Mouse (Mus musculus) frontal cortex, postnatal 36 days (tissue): ENCODE data around the gene Prdx2.

Experiments
- DNase-seq, 2 experiments: peaks; one replicate each; pipeline ENCODE4 v3.0.0; 2022; ENCODE audit warnings: low spot score in 2 of 2

Gene Prdx2

DNA sequence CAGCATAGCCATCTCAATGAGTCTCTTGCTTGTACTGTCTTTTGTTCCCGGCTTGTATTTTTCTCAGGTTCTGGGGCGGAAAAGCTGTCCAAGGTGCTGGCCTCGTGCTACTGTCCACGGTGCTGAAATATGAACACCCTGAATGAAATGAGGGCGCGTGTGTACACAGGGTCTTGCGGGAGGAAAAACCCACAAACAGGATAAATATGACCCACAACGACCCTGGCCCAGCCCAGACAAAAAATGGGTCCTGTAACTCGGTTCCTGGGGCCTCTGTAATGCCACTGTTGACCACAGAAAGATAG, 22.2 kb upstream of the Prdx2 start:
- no peak for DNase-seq

DNA sequence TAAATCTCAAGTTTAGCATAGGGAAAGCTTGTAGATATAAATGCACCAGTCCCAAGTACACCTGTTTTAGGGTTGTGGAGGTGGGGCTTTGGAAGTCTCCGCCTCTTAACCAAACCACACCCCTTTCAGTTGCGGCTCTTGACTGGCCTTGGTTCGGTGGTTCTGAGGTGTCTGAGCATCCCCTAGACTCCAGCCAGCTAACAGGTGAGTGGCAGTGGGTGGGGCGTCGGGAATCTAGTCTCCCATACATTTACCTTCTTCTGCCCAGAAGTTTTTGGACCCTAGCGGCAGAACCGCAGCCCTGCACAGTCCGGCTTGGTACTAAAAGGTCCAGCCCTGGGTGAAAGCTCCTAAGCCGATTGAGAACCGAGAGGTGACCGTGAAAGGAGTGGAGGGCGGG, 19.6 kb upstream of the Prdx2 start:
- no peak for DNase-seq

- no peak for DNase-seq
Measured at GRCm38 (mm10) chr8:84952612-84953255, 16.7 kb upstream of the Prdx2 start.

- peak; percentile 61 to 85 for DNase-seq
Measured at GRCm38 (mm10) chr8:84956768-84957167, 12.6 kb upstream of the Prdx2 start.

DNA sequence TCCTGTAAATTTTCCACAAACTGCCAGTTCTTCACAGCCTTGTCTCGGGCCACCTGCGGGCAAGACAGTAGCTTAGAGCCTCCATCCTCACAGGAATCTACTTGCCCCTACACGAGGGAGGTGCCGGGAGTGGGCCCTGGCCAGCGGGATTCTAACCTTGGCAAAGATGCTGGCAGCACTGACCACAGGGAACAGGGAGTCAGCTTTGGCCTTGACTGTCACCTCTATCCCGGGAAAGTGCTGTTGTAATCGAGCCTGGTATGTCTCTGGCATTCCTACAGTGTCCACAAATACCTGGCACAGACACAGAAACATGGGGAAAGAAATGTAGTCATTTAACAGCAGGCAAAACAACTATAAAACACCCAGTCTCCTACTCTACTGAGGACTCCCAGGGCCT, 9.6 kb upstream of the Prdx2 start:
- no peak for DNase-seq

GRCm38 (mm10) chr8:84963952-84964351, 5.4 kb upstream of the Prdx2 start:
- DNase-seq: no peak

- DNase-seq: peak; percentile 91 to 95
Measured at GRCm38 (mm10) chr8:84965731-84966291, 3.6 kb upstream of the Prdx2 start.

DNA sequence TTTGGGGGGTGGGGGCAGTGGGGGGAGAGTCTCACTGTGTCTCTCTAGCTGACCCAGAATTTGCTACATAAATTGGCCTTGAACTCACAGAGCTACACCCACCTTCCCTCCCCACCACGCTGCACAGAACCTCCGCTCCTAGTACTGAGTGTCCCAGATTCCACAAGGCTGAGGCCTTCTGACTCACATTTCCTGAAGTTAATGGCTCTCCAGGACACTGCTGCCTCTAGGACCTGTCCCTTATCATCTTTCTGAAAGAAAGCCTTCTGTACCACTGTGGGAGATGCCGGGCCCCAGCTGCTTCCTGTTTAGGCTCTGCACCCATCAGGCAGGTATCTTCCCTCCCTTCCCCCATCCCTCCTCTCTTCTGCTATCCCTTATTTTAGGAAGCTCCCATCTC, 2.8 kb upstream of the Prdx2 start:
- no peak for DNase-seq

- no peak for DNase-seq
Measured at GRCm38 (mm10) chr8:84967532-84968304, 1.7 kb upstream of the Prdx2 start.

GRCm38 (mm10) chr8:84968650-84969049, 737 bp upstream of the Prdx2 start:
- no peak for DNase-seq

GRCm38 (mm10) chr8:84970135-84970790, 876 bp downstream of the Prdx2 start:
- no peak for DNase-seq

DNA sequence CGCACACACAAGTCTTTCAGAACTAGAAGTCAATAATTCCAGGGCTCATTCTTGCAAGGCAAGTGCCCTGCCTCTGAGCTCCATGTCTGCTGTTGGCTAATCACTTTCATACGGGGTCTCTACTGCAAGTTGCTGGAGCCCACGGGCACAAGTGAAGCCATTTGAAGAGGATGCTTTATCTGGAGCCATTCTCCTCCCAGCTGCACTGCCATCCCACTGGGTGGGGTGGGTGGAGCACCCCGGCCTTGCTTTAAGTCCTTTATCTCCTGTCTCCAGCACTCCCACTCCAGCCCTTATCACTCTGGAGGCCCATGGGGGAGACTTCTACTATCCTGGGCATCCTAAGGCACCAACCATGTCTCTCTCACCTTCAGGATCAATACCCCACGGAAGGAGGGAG, 1.5 kb downstream of the Prdx2 start:
- no peak for DNase-seq

- no peak for DNase-seq
Measured at GRCm38 (mm10) chr8:84973079-84973478, 3.7 kb downstream of the Prdx2 start.

DNA sequence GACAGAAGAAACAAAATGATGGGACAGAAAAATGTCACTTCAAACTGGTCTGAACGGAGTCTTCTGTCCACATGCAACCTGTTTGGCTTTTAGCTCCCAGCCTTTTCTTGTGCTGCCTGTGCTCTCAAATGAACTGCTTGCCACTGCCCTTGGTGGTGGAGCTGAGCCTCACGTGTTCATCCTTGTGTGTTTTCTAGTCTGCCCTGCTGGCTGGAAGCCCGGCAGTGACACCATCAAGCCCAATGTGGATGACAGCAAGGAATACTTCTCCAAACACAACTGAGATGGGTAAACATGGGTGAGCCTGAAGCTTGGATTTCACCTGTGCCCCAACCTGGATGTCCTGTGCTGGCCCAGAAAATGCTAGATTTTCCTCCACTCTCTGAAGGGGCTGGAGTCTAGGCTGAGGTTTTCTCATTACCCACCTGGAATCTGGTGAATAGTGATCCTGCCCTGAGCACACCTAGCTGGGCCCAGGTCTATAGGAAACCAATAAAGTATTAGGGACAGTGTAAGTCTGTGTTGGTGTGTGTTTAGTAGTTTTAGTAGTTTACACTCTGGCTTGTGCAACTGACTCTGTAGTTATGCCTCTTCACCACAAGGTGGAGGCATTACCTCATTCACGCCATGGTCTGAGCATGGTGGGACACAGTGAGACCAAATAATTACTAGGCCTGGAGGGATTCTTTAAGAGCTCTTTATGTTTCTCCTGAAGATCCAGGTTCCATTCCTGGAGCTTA, 4.6 kb downstream of the Prdx2 start:
- DNase-seq: no peak

GRCm38 (mm10) chr8:84974543-84975142, 5.3 kb downstream of the Prdx2 start:
- DNase-seq: no peak

- DNase-seq: peak; percentile 61 to 67
Measured at GRCm38 (mm10) chr8:84975434-84975833, 6.0 kb downstream of the Prdx2 start.

- DNase-seq: peak; percentile 95 to 96
Measured at GRCm38 (mm10) chr8:84976031-84976762, 6.8 kb downstream of the Prdx2 start.

DNA sequence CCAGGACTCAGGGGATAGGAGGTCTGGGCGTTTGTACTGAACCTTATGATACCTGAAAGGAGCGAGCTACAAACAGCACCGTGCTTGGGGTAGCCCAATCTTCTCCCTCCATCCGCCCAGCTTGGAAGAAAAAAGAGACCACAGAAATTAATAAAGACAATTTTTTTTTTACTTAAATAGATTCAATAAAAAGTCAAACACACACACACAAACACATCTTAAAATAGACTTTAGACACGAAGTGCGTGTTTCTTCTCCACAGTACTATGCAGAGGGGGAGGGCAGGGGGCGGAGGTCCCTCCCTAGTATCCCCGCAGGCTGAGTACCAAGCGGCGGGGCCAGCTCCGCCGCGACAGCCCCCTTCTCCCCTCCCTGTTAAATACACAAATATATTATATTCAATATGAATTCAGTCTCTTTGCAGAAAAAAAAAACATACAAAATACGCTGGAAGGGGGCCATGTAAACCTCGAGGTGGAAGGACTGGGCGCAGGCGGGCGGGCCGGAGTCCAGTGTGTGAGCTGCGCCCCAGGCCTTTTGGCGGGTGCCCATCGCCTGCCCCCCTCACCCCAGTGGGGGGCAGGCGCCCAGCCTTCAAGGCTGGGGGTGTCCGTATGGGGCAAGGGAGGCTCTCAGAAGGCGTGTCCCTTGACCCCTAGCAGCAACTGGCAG, 7.5 kb downstream of the Prdx2 start:
- no peak for DNase-seq

DNA sequence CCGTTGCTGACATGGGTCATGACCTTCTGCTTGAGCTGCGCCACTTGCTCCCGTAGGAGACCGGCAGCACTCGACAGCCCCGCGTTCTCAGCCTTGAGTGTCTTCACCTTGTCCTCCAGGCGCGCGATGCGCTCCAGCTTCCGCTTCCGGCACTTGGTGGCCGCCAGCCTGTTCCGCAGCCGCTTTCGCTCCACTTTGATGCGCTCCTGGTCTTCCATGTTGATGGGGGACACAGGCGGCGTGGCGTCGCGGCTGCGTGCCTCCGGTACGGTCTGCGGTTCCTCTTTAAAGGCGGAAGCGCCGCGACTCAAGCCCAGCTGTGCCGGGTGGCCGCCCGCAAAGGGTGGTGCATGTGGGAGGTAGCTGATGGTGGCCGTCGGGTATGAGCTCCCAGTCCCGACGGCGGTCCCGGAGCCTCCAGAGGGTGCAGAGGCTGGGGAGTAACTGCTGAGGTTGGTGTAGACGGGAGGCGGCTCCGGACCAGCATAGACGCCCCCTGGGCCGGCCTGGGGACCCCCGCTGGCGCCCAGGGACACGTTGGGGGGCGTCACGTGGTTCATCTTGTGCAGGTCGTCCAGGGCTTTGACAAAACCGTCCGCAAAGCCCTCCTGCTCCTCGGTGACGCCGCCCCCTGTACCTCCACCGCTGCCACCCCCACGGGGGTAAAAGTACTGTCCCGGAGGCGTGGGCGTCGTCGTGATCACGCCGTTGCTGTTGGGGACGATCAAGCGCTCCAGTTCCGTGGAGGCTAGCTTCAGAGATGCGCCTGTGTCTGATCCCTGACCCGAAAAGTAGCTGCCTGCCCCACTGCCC, 8.3 kb downstream of the Prdx2 start:
- peak; percentile 60 to 64 for DNase-seq
